Mouse (Mus musculus) heart, adult 8-10 months (tissue): ENCODE results near the gene Tcerg1l. TPM values are rescaled to one million over a fixed set of nuclear protein-coding genes. Genes with fewer than 3 reads are reported as not detected.

ENCODE experiments used
- DNase-seq: peaks from one replicate; pipeline ENCODE4 v3.0.0; 2022; ENCODE audit warnings: low spot score
- total RNA-seq, 4 experiments: library from RNA; stranded (reverse); gene quantifications; 2 replicates each; pipeline ENCODE4 v1.2.4; 2022

The Tcerg1l gene
- total RNA-seq, 4 experiments from 2014 or later: not detected

DNA sequence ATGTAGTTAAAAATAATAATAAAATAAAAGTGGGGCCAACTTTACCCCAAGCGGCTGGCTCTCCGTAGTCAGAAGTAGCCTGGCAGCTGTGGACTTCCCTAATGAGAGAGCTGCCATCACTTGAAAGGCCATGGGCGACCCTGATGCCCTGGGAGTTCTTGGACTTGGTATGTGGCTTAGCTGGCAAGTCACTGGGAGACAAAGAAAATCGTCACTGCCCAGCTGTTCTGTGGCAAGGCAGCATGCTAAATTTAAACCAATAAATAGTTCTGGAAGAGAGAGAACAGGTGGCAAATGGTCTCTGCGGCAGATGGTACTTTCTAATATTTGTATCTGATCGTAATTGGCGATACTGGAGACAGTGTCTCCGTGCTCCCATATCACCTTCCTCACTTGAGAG, 40.1 kb downstream of the Tcerg1l start:
- DNase-seq: no peak

DNA sequence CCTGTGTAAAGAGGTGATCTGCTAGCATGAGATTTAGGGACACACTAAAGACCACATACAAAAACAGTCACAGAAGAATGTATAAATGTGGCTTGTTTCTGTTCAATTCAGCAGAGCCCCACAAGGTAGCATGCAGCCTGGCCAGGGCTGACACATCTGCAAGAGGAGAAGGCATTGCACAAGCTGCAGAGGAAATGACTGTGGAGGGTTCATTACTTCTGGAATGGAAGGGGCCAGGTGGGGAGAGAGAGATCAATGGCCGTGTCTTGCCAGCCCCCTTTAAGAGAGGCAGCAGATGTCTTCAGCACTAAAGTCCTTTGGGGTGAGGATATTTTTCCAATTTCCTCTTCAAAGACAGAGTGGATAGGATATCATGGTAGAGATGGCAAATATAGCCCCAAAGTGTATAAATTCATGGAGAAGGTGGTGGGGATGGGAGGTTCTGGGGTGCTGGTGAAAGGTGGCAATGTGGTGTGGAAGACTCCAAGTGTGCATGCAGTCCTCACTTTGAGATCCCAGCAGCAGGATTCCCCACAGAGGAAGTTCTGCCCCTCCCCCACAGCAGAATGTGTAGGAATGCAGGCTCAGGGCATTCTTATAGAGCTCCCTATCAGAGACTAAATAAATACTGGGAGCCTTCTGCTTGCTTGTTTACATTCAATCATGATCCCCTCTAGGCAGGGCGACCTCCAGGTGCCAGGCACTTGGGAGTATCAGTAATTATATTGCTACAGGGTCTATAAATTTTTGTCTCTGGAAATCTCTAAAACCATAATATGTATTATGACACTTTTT, 40.7 kb downstream of the Tcerg1l start:
- DNase-seq: no peak

DNA sequence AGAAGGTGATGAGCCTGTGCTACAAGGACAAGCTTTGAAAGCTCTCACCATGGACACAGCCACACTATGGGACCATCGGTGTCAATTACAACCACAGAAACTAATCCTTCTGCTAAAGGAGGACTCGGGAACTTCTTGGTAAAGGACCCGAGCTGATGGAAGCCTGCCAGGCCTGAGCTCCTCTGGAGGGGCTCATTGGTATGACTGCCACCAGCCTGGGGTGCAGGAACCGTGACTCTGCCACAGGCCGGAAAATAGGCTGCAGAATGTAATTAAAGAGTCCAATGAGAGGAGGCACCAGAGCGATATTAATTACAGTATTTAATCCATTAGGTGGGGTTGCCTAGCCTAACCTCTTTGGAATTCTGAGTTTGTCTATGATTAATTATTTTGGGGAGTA, 52.1 kb downstream of the Tcerg1l start:
- DNase-seq: no peak

DNA sequence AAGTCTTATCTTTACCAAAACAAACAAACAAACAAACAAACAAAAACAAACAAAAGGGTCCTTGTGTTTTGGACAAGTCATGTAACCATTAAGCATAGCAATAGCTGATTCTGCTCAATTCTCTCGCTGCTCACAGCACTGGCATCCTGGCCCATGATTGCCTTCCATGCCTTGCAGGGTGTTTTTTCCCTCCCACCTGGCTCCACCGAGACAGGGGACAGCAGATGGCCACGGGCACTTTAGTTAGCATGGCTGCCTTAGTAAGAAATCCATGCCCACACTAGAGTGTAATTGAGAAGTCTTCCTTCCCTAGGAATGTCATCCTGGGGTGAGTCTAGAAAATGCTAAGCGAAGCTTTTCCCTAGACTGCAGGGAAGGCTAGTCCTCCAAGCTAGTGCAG, 59.1 kb downstream of the Tcerg1l start:
- no peak for DNase-seq

DNA sequence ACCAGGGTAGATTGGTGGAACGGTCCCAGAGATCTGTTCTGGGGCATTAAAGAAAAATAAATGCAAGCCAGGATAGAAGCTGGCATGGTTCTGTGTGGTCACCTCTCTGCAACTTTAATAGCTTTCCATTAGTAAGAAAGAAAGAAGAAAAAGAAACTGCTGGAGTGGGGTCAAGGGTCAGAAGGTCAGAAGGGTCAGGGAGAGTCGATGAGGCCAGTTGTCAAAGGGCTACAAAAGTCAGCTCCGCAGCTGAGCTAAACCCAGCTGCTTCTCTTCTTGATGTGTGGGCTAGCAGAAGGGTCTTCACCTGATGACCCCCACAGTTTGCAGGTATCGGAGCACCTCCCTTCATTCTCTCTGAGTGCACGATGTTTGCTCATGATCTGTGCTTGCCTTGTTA, 59.6 kb downstream of the Tcerg1l start:
- no peak for DNase-seq

DNA sequence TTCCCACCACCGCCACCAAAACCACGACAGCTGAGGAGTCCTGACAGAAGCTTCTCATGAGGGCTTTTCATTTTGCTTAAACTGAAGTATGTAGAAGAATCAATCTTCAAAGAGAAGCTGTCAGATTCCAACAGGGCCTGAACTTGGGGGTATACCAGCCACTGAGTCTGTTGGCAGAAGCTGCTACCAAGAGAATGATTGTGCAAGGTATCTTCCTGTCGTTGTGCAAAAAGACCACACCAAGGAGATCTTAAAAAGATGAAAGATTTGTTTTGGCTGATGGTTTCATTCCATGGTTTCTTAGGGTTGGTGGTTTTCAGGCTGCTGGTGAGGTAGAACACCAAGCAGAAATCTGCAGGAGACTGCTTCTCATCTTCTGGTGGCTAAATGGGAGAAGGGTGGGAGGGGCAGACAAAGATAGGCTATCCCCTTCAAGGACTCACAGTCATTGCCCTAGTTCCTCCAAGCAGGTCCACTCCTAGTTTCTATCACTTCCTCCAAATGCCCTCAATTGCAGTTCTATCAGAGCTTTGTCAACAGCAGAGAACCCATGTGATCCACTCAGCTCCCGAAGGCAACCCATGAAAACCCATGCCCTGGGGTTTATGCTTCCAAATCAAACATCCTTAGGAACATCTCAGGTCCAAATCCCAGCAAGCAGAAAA, 64.9 kb downstream of the Tcerg1l start:
- no peak for DNase-seq

DNA sequence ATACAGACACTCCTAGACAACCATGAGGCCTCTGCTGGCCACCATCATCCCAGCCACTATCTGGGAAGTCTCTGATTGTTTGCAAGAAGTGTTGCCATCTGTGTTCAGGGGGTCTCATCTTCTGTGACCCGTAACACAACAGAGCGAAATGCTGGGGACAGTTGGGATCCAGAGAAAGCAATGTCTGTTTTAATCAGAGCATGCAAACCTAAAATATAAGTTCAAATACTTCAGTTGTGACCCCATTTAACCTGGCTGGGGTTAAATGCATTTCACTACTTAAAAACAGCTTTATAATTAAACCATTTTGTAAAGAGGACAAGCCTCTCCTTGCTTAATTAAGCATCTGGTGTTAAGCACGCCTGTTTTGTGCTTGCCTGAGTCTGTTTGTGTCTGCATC, 66.3 kb downstream of the Tcerg1l start:
- no peak for DNase-seq

DNA sequence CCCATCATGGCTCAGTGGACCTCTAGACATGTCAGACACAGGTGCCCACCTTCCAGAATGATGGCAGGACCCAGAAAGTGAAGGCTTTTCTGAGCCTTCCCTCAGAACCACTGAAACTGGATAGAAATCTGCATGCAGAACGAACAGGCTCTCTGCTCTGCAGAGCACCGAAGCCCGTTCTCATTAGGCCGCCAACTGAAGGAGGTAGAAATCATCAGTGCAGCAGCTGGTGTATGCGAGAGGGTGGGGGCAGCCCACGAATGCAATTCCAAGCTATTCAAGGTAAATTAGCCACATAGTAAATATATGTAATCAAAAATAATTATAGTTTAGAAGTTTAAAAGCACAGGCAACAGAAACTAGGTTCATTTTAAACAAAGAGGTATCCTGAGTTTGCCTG, 68.9 kb downstream of the Tcerg1l start:
- DNase-seq: no peak

DNA sequence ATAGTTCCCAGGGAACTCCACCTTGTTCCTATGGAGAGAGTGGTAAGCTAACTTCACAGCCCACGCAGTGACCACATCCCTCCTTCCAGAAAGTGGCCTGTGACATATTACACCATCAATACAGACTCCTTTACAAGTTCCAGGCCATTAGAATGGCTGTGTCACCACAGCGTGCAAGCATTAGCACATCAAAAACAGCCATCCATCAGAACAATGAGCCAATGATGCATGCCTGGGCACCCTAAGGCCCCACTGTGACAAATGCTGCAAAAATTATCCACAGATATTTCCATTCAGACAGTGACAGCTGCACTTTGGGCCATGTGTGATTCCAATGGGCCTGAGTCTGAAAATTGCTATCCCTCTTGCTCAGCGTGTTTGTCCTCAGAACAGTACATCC, 70.8 kb downstream of the Tcerg1l start:
- no peak for DNase-seq

DNA sequence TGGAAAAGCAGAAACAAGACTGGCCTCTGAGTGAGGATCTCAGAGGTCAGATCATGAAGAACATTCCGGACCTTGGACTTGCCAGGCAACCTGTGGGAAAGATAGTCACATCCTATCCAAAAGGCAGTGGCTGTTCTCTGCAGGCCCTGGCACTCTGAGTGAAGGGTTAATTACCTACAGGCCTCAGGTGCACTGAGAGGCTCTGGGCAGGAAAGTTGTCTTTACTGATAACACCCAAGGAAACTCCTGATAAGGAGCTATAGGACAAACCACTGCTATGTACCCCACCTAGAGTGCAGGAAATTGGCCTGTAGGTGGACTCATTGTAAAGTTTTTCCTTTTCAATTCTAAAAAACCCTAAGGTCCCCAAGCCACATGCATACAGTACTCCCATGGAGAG, 83.8 kb downstream of the Tcerg1l start:
- DNase-seq: no peak

DNA sequence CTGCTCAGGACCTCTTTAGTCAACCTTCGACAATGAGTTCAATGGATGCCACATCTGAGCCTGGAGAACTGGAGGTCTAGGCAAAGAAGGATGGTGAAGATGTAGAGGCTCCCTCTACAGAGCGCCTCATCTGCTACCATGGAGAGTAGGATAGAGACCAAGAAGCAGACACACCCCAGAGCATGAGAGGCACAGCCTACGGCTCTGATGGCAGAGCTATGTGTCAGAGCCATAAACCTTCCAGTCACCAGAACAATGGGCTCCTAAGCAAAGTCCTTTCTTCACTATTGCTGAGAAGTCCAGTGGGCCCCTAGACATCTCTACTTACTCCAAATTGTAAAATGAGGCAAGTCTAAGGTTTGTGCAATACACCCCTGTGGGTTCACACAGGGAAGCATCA, 91.4 kb downstream of the Tcerg1l start:
- no peak for DNase-seq

DNA sequence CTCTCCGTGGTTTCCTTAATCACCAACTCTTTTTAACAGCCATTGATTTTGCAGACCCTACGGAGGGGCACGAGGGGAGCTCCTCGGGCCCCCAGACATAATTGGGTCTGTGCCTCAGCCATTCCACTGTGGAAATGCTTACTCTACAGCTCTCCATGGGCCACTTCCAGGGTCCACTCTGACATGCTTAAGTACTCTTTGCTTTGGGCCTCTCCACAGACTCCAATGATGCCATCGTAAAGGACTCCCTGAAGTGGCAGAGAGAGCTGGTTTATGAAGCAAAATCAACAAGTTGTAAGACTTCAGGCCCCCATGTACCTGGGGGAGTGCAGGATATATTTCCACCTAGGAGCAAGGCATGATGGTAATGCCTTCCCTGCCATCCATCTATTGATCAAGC, 112.7 kb downstream of the Tcerg1l start:
- DNase-seq: no peak

DNA sequence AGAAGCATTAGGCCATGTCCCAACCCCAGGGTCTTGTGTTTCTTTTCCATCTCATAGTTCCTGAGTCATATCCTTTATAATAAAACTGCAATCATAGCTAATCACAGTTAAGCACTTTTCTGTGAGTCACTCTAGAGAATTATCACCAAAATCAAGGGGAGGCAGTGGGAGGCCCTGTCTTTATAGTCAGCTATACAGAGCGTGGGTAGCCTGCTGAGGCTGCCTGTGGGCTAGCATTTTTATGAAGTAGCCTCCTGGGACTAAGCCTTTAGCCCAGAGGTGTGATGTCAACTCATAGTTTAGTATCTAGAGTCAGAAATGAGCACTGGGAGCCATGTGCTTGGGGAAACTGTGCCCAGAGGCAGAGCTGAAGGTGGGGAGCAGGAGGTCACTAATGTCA, 122.3 kb downstream of the Tcerg1l start:
- no peak for DNase-seq

DNA sequence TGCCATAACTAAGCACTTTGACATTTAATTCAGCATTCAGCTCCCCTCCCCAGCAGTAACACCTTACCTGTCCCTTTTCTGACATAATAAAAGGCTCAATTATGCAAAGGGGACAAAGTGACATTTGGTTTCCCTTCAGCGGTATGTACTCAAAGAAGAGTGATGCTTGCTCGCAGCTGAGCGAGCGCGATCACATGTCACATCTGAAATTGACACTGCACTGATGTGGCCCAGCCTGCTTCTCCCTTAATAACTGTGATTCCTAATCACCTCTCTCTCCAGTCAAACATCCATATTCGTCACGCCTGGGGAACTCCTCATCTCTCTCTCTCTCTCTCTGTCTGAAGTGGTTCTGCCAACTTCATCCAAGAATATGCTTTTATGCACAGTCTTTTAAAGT, 126.2 kb downstream of the Tcerg1l start:
- DNase-seq: no peak

DNA sequence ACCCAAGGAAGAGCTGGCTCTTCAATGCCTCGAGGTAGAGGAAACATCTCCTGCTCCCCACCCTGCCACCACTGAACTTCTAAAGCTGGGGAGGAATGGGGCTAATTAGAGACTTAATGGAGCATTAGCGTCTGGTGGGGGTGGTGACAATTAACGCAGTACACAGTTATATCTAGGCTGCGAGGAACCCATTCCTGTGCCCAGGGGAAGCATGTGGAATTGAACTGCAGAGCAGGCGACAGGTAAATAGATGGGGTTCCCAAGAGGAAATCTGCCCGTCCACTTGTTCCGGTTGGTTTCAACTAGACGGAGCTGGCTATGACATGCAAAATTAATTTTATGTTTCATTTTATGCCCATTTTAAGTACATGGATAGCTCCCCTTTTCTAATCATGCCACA, 128.1 kb downstream of the Tcerg1l start:
- DNase-seq: no peak

DNA sequence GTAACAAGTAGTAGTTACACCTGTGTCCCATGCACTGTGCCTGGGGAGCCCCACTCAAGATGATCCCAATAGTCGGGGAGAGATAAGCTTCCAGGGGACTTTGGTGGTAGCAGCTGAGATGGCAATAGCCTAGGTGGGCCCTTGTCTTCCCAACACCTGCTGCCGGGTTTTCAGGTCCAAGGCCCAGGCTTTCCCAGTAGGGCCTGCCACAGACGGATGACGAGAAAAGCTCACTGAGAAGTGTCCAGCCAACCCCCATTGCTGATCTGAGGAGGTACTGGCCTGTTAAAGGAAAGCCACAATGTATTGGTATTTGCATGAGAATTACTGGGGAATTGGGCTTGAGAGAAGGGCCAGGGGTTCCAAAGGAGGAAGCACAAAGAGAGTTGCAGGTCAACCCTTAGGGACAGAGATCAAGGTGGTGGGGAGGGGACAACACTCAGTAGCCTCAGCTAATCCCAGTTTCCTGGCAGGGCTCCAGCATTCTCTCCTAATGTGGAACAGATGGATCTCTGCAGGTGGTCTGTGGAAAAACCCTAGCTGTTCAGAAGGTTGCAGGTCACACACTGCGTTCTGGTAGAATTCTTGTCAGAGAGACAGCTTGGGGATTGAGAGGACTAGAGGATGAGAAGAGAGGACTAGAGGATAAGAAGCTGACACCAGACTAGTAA, 129.4 kb downstream of the Tcerg1l start:
- no peak for DNase-seq

DNA sequence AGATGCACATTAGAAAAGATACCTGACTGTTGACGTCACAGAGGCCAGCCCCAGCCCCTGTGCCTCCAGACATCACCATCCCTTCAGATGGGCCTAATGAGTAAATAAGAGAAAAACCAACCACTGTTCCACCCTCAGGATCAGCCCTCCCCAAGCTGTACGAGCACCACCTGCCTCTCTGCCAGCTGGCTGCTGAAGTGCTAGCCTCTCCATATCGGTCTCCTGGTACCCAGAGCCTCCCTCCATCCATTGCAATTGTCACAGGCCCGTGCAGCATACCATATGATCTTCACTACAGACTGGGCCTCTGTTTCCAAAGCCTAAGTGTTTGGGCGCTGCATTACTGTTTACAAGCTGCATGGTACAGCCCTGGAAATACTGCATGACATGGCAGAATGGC, 148.9 kb downstream of the Tcerg1l start:
- no peak for DNase-seq

DNA sequence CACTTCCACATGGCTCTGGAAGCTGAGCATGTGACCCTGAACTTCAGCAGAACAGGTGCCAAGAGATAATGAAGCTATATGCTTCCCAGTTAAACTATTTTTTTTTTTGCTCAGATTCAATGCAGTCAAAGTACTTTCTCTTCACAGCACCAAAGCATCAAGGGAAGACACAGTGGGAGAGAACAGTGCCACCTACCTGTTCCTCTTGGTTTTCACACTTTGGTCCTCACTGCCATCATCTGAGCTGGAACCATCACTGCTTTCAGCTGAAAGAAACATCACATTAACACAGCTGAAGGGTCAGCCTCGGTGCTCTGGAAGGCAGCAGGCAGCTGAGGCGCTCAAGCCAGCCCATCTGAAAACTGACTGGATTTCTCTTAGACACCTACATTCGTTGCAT, 149.4 kb downstream of the Tcerg1l start:
- no peak for DNase-seq

DNA sequence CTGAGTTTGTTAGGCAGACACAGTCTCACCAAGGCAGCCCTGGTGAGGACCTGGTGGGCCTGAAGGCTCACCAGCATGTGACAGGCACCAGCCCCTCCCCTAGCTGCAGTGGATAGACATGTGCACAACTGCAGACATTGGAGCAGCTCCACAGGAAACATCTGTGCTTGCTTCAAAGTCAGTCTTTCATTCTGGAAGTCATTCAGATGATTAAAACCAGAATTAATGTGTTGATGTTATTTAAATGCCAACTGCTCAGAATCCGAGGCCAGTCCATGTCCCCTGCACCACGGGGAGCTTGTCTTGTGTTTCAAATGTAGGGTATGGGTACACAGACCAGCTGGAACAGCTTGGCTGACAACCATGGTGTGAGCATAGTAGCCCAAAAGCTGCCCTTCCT, 150.8 kb downstream of the Tcerg1l start:
- DNase-seq: no peak

DNA sequence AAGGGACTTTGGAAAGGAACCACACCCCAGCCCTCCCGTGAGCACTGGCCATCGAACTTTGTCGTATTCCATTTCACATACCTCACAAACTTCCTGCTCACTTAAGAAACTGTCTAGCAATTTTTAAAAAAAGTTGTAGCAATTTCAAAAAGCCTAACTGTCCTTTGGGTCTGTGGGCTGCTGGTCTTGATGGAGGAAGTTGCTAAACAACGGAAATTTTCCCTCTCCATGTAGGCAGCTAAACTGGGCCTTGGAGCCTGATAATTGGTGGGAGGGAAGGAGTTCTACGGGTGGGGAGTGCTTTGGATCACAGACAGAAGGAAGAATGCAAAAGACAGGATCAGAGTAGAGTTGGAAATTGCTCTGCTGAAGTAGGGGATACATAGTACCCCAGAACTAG, 155.3 kb downstream of the Tcerg1l start:
- no peak for DNase-seq

DNA sequence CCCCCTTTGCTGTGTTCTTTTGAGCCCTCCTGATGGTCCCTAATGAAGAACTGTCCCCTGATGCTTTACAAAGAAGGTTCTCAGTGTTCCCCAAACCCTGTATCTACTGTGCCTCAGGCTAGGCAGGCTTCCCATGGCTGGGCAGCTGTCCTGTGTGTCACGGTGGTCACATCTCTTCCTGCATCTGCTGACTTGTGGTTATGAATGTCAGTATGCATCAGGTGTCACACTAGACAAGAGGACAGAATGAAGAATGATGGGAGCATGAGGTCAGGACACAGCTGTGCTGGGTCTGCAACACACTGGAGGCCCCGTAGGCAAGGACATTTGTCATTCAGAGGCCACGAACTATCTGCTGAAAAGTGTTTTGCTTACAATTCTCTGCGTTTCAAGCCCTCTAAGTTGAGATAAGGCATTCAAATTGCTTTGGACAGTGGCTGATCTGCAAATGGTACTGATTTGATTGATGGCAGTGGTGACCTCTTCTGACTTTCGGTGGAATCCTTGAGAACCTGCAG, 159.8 kb downstream of the Tcerg1l start:
- DNase-seq: no peak

DNA sequence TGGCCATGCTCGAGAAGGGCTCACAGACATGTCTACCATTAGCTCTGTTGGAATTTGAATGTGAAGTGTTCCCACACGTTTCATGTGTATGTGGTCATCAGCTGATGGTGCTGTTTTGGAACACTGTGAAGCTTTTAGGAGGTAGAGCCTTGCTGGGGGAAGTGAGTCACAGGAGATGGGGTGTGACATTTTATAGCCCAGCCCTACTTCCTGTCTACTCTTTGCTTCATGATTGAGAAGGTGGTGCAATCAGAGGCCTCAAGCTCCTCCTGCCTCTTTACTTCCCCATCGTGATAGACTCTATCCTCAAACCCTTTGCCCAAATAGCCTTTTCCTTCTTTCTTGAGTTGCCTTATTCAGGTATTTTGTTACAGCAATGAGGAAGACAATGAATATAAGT, 173.3 kb downstream of the Tcerg1l start:
- no peak for DNase-seq

DNA sequence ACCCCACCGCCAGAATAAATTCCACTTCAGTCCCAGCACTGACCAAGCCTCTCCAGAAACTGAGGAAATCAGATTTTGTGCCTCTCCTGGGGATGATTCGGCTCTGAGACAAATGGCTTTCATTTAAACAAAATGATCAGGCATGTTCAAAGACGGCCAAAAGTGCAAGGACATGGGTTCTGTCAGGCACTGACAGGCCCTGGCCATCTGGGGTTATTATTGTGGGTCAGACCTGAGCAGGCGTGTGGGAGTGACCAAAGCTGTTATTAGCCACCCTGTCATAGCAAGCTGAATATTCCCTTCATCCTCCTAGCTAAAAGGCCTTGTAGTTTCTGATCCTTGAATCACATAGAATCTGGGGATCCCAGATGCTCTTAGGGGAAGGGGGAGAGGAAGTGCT, 174.6 kb downstream of the Tcerg1l start:
- DNase-seq: no peak
